Mouse (Mus musculus) limb, embryonic 15.5 days (tissue): ENCODE measurements around the gene Dennd2c. TPM values are rescaled to one million over a fixed set of nuclear protein-coding genes. Genes with fewer than 3 reads are reported as not detected.
"Not testable (repeated sequence)": the region's sequence is repeated elsewhere in the genome, so short reads cannot be mapped to it uniquely, and the experiment has no call there.

Source experiments
- ATAC-seq: fragments of 200-750 bp; cut with Nextera tagmentation; 2 replicates; pipeline ENCODE4 v1.8.0; 2017; ENCODE audit warnings: low read depth, moderate TSS enrichment; ENCODE audit not compliant: insufficient number of reproducible peaks, low FRiP score, low TSS enrichment
- H3K27ac ChIP-seq: fragments of 300-500 bp; sonication (generic); 2 replicates; pipeline ENCODE4 v1.5.1; 2015; ENCODE audit warnings: moderate library complexity, mild to moderate bottlenecking, inconsistent platforms
- H3K27me3 ChIP-seq: fragments of 300-500 bp; sonication (generic); 2 replicates; pipeline ENCODE4 v1.6.1; 2015; ENCODE audit warnings: inconsistent platforms
- H3K36me3 ChIP-seq: fragments of 300-500 bp; sonication (generic); 2 replicates; pipeline ENCODE4 v1.6.1; 2015; ENCODE audit warnings: inconsistent platforms
- H3K4me1 ChIP-seq: fragments of 300-500 bp; sonication (generic); 2 replicates; pipeline ENCODE4 v1.6.1; 2015; ENCODE audit warnings: inconsistent platforms
- H3K4me2 ChIP-seq: fragments of 300-500 bp; sonication (generic); 2 replicates; pipeline ENCODE4 v1.6.1; 2015; ENCODE audit warnings: mild to moderate bottlenecking, inconsistent platforms
- H3K4me3 ChIP-seq: fragments of 300-500 bp; sonication (generic); 2 replicates; pipeline ENCODE4 v1.5.1; 2015; ENCODE audit warnings: mild to moderate bottlenecking, inconsistent platforms
- H3K9ac ChIP-seq: fragments of 300-500 bp; sonication (generic); 2 replicates; pipeline ENCODE4 v1.6.1; 2015; ENCODE audit warnings: inconsistent platforms
- H3K9me3 ChIP-seq: fragments of 300-500 bp; sonication (generic); 2 replicates; pipeline ENCODE4 v1.6.1; 2016; ENCODE audit warnings: inconsistent platforms
- WGBS: fragments of 180-500 bp; shearing (Covaris S2); methylation state at CpG from one replicate; pipeline ENCODE4 v1.1.7; 2015; 5-methylcytosine and 5-hydroxymethylcytosine counted together
- polyA plus RNA-seq: library from polyadenylated mRNA; unstranded; fragments of >200 nt; fragmentation: Nextera tagmentation; extraction: Ambion mirVana; gene quantifications from 2 replicates; pipeline ENCODE4 v1.2.1, GENCODE M21; 2015

Dennd2c gene
- polyA plus RNA-seq, 1 experiment from 2014 or later = 16.7 TPM

- Histone ChIP-seq H3K36me3 (no peaks in the 10 kb centered on the region), H3K27me3 (no peaks in the 10 kb centered on the region), H3K9ac (no peak overlapping the region), H3K4me2 (no peak overlapping the region), H3K9me3 (no peaks in the 10 kb centered on the region), H3K4me3 (no peak overlapping the region), H3K4me1 (no peaks in the 10 kb centered on the region), H3K27ac (no peak overlapping the region)
- 80% methylated on average over 6 of the region's 6 CpGs for WGBS
- no peak for ATAC-seq
Observed at GRCm38 (mm10) chr3:103206393-103206792, 104.0 kb downstream of the Dennd2c start.

- Histone ChIP-seq H3K36me3 (no peaks in the 10 kb centered on the region), H3K9me3 (no peaks in the 10 kb centered on the region), H3K27me3 (no peaks in the 10 kb centered on the region), H3K4me1 (no peaks in the 10 kb centered on the region), H3K27ac (no peak overlapping the region), H3K9ac (no peak overlapping the region), H3K4me2 (no peak overlapping the region), H3K4me3 (no peak overlapping the region)
- ATAC-seq = no peak
- WGBS = 53% methylated on average over 5 of the region's 5 CpGs
Observed at GRCm38 (mm10) chr3:103207749-103208148, 105.3 kb downstream of the Dennd2c start.

GRCm38 (mm10) chr3:103208237-103208636, 105.8 kb downstream of the Dennd2c start:
- no peak for ATAC-seq
- H3K4me2 ChIP-seq = no peak overlapping the region
- no peak overlapping the region for H3K9ac ChIP-seq
- WGBS = 71% methylated on average over 2 of the region's 2 CpGs
- no peak overlapping the region for H3K27ac ChIP-seq
- no peaks in the 10 kb centered on the region for H3K27me3 ChIP-seq
- no peaks in the 10 kb centered on the region for H3K4me1 ChIP-seq
- no peak overlapping the region for H3K4me3 ChIP-seq
- H3K9me3 ChIP-seq = no peaks in the 10 kb centered on the region
- H3K36me3 ChIP-seq = no peaks in the 10 kb centered on the region

- H3K4me2 ChIP-seq = no peak overlapping the region
- 92% methylated on average over 2 of the region's 2 CpGs for WGBS
- no peak for ATAC-seq
- H3K4me3 ChIP-seq = no peak overlapping the region
- peaks cover 4% of the 10 kb centered on the region; the same call in 1 of the 2 replicates for H3K4me1 ChIP-seq
- no peaks in the 10 kb centered on the region for H3K27me3 ChIP-seq
- no peak overlapping the region for H3K27ac ChIP-seq
- H3K36me3 ChIP-seq = no peaks in the 10 kb centered on the region
- H3K9me3 ChIP-seq = no peaks in the 10 kb centered on the region
- H3K9ac ChIP-seq = no peak overlapping the region
Observed at GRCm38 (mm10) chr3:103211101-103211500, 108.7 kb downstream of the Dennd2c start.

GRCm38 (mm10) chr3:103212142-103212541, 109.7 kb downstream of the Dennd2c start:
- WGBS = 60% methylated on average over 1 of the region's 1 CpGs

DNA sequence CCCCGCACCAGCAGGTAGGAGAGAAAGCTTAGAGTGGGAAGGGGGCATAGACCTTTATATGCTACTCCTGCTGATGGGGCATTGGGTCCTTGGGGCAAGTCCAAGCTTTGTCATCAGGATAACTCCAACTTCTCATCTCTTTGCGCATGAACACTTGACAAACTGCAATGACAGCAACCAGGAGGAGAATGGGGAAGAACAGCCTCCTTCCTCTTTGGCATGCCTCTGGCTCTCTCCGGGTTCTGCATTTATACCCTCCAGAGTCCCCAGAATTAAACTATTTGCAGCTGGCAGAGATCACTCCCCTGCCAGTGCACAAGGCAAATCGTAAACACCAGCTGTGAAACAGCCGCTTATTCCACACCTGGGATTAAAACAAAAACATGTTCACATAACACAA, 111.1 kb downstream of the Dennd2c start:
- no peak overlapping the region for H3K27ac ChIP-seq
- no peaks in the 10 kb centered on the region for H3K9me3 ChIP-seq
- WGBS = 48% methylated on average over 5 of the region's 5 CpGs
- H3K4me3 ChIP-seq = no peak overlapping the region
- H3K4me2 ChIP-seq = no peak overlapping the region
- H3K9ac ChIP-seq = no peak overlapping the region
- no peaks in the 10 kb centered on the region for H3K27me3 ChIP-seq
- no peaks in the 10 kb centered on the region for H3K36me3 ChIP-seq
- H3K4me1 ChIP-seq = peaks cover 4% of the 10 kb centered on the region; the same call in 1 of the 2 replicates
- no peak for ATAC-seq

More at GRCm38 (mm10) chr3:103212142-103212541, 109.7 kb downstream of the Dennd2c start:
- H3K27ac ChIP-seq = no peak overlapping the region
- H3K4me2 ChIP-seq = no peak overlapping the region
- no peak overlapping the region for H3K9ac ChIP-seq
- no peaks in the 10 kb centered on the region for H3K36me3 ChIP-seq
- H3K4me3 ChIP-seq = no peak overlapping the region
- peaks cover 4% of the 10 kb centered on the region; the same call in 1 of the 2 replicates for H3K4me1 ChIP-seq
- H3K9me3 ChIP-seq = no peaks in the 10 kb centered on the region
- H3K27me3 ChIP-seq = no peaks in the 10 kb centered on the region
- ATAC-seq = no peak

GRCm38 (mm10) chr3:103214593-103215285, 112.3 kb downstream of the Dennd2c start:
- WGBS = 75% methylated on average over 8 of the region's 8 CpGs
- Histone ChIP-seq H3K9me3 (no peaks in the 10 kb centered on the region), H3K9ac (no peak overlapping the region), H3K4me1 (peaks cover 4% of the 10 kb centered on the region; the same call in 1 of the 2 replicates), H3K4me2 (no peak overlapping the region), H3K27ac (no peak overlapping the region), H3K27me3 (no peaks in the 10 kb centered on the region), H3K36me3 (no peaks in the 10 kb centered on the region), H3K4me3 (no peak overlapping the region)
- no peak for ATAC-seq

GRCm38 (mm10) chr3:103215399-103215798, 113.0 kb downstream of the Dennd2c start:
- not testable (repeated sequence) for ATAC-seq

More at GRCm38 (mm10) chr3:103215399-103215798, 113.0 kb downstream of the Dennd2c start:
- H3K27ac ChIP-seq, H3K9me3 ChIP-seq, H3K36me3 ChIP-seq, H3K9ac ChIP-seq, H3K4me1 ChIP-seq, H3K27me3 ChIP-seq, H3K4me2 ChIP-seq, H3K4me3 ChIP-seq: not testable (repeated sequence)
- WGBS = 74% methylated on average over 8 of the region's 8 CpGs

Other genes with a start within 250 kb of the Dennd2c start
- not detected in 2 replicates for gene Sycp1, start 166.5 kb upstream of the Dennd2c start, polyA plus RNA-seq
- gene Nr1h5, start 138.5 kb upstream of the Dennd2c start, polyA plus RNA-seq = not detected in 2 replicates
- gene Sike1, start 106.9 kb upstream of the Dennd2c start, polyA plus RNA-seq = 65.4 and 68.1 TPM in 2 replicates
- 312 and 324 TPM in 2 replicates for gene Csde1, start 82.2 kb upstream of the Dennd2c start, polyA plus RNA-seq
- 98.0 and 98.1 TPM in 2 replicates for gene Nras, start 44.3 kb upstream of the Dennd2c start, polyA plus RNA-seq
- 6.2 and 20.5 TPM in 2 replicates for gene Ampd1, start 28.6 kb upstream of the Dennd2c start, polyA plus RNA-seq
- gene Bcas2, start 69.1 kb downstream of the Dennd2c start, polyA plus RNA-seq = 180 and 186 TPM in 2 replicates
- gene Trim33, start 176.7 kb downstream of the Dennd2c start, polyA plus RNA-seq = 15.3 and 20.3 TPM in 2 replicates